Comparison of ENCODE assay signal across 26 mouse cellular contexts in genomic region chr8:86514203-86514602, GRCm38 (mm10).
DNase-seq lines count a peak whose midpoint lies in the region; ATAC-seq lines count a peak whose summit lies in the region.
"Had no signal": no experiment of that assay in that cellular context is flagged by ENCODE, and none has a peak within 500 bp of the region (broad histone marks: within the 10 kb centered on the region; RNA-seq: fewer than 3 reads in every experiment).

No protein-coding gene starts in this region.

- no peaks in the 10 kb centered on the region for H3K9me3 ChIP-seq in midbrain, embryonic 14.5 days (ENCODE audit: control insufficient read depth, low read length)
- no peaks in the 10 kb centered on the region for H3K9me3 ChIP-seq in midbrain, embryonic 11.5 days (ENCODE audit: control insufficient read depth, low read length)
- H3K9me3 ChIP-seq: embryonic facial prominence, embryonic 12.5 days; G1E; heart, embryonic 13.5 days; kidney, embryonic 15.5 days; neural tube, embryonic 13.5 days had no signal

- intact Hi-C loops in heart, postnatal 10 days (cut with DNase I) = no loop called here

- 90% methylated on average over 1 of the region's 1 CpGs for WGBS in midbrain, embryonic 14.5 days
- 88% methylated on average over 1 of the region's 1 CpGs for WGBS in midbrain, embryonic 11.5 days

- no peak overlapping the region for H3K4me2 ChIP-seq in midbrain, embryonic 14.5 days (ENCODE audit: low read length)
- H3K4me2 ChIP-seq in midbrain, embryonic 11.5 days = no peak overlapping the region
- H3K4me2 ChIP-seq: embryonic facial prominence, embryonic 12.5 days; heart, embryonic 13.5 days; hindbrain, embryonic 13.5 days; kidney, embryonic 15.5 days; neural tube, embryonic 13.5 days had no signal

- DNase-seq in cerebellum, postnatal 14 days = peak; percentile 52 to 55
- no peak for DNase-seq in cerebellum, adult 9-11 months
- peak; percentile 13 to 22 for DNase-seq in heart, postnatal 10 days
- no peak for DNase-seq in heart, adult 9 months (ENCODE audit: low spot score in 2 of 2)
- DNase-seq in midbrain, embryonic 14.5 days = peak; percentile 4
- no peak for DNase-seq in midbrain, embryonic 11.5 days (ENCODE audit: low spot score, missing footprints)
- DNase-seq in brain, embryonic 18.5 days (ENCODE audit: low read depth, low spot score) = peak; percentile 14
- DNase-seq: adrenal gland, postnatal 10 days; embryo, embryonic 11 days; gastrocnemius, adult 2 months; heart, adult 2 months; kidney, adult 18-20 months; kidney, postnatal 36 days; layer of hippocampus, postnatal 36 days; liver; lung, adult 2 months; lung, postnatal 10 days; thymus, postnatal 4 days had no signal

- no peaks in the 10 kb centered on the region for H3K4me1 ChIP-seq in midbrain, embryonic 14.5 days (ENCODE audit: control insufficient read depth, insufficient read depth, low read length)
- H3K4me1 ChIP-seq in midbrain, embryonic 11.5 days (ENCODE audit: control insufficient read depth, insufficient read depth, low read length) = no peaks in the 10 kb centered on the region
- H3K4me1 ChIP-seq: embryonic facial prominence, embryonic 12.5 days; heart, embryonic 13.5 days; hindbrain, embryonic 13.5 days; kidney, embryonic 15.5 days; neural tube, embryonic 13.5 days had no signal

- no peak overlapping the region for H3K9ac ChIP-seq in midbrain, embryonic 14.5 days (replicated peaks; ENCODE audit: low read length)
- H3K9ac ChIP-seq in midbrain, embryonic 11.5 days (ENCODE audit: low read length) = no peak overlapping the region
- H3K9ac ChIP-seq: embryonic facial prominence, embryonic 12.5 days; heart, embryonic 13.5 days; hindbrain, embryonic 13.5 days; kidney, embryonic 15.5 days; liver, embryonic 14.5 days; neural tube, embryonic 13.5 days had no signal

- no peaks in the 10 kb centered on the region for H3K36me3 ChIP-seq in midbrain, embryonic 14.5 days (ENCODE audit: control insufficient read depth, insufficient read depth, low read length)
- no peaks in the 10 kb centered on the region for H3K36me3 ChIP-seq in midbrain, embryonic 11.5 days (ENCODE audit: control insufficient read depth, insufficient read depth, low read length)
- H3K36me3 ChIP-seq: embryonic facial prominence, embryonic 12.5 days; G1E; heart, embryonic 13.5 days; hindbrain, embryonic 13.5 days; kidney, embryonic 15.5 days; neural tube, embryonic 13.5 days had no signal

- no peak overlapping the region for H3K27ac ChIP-seq in midbrain, embryonic 14.5 days (replicated peaks; ENCODE audit: low read depth, low read length)
- no peak overlapping the region for H3K27ac ChIP-seq in midbrain, embryonic 11.5 days (ENCODE audit: low read depth, low read length)
- H3K27ac ChIP-seq: embryonic facial prominence, embryonic 12.5 days; gastrocnemius, adult 2 months; heart, adult 2 months; heart, embryonic 13.5 days; hindbrain, embryonic 13.5 days; kidney, embryonic 15.5 days; layer of hippocampus, adult 2 months; liver, embryonic 14.5 days; neural tube, embryonic 13.5 days had no signal

- ATAC-seq in midbrain, embryonic 14.5 days (ENCODE audit: low FRiP score, low TSS enrichment) = no peak
- no peak for ATAC-seq in midbrain, embryonic 11.5 days (ENCODE audit: low FRiP score)

- H3K27me3 ChIP-seq in midbrain, embryonic 14.5 days (ENCODE audit: control insufficient read depth, insufficient read depth, low read length) = no peaks in the 10 kb centered on the region
- no peaks in the 10 kb centered on the region for H3K27me3 ChIP-seq in midbrain, embryonic 11.5 days (ENCODE audit: control insufficient read depth, insufficient read depth, low read length)
- H3K27me3 ChIP-seq: embryonic facial prominence, embryonic 12.5 days; heart, embryonic 13.5 days; hindbrain, embryonic 13.5 days; kidney, embryonic 15.5 days; neural tube, embryonic 13.5 days had no signal

- no peak overlapping the region for H3K4me3 ChIP-seq in midbrain, embryonic 14.5 days (replicated peaks; ENCODE audit: low read depth, low read length)
- no peak overlapping the region for H3K4me3 ChIP-seq in midbrain, embryonic 11.5 days (ENCODE audit: low read depth, low read length)
- H3K4me3 ChIP-seq: embryonic facial prominence, embryonic 12.5 days; gastrocnemius, adult 2 months; heart, adult 2 months; heart, embryonic 13.5 days; hindbrain, embryonic 13.5 days; kidney, embryonic 15.5 days; layer of hippocampus, adult 2 months; neural tube, embryonic 13.5 days had no signal

Comparison
In these comparisons a context has a peak if more than half of its experiments do, and no peak if none do; other contexts are left out.
1. DNase-seq: peak in cerebellum, postnatal 14 days (2 of 2), heart, postnatal 10 days (2 of 2), midbrain, embryonic 14.5 days (single experiment) and brain, embryonic 18.5 days (single experiment); none in cerebellum, adult 9-11 months (single experiment), heart, adult 9 months (0 of 2) and midbrain, embryonic 11.5 days (single experiment).